In genomic region chrX:7617889-7618551, GRCm38 (mm10) we compare ENCODE assay signal across 13 mouse cellular contexts. TPM values are rescaled to one million over a fixed set of nuclear protein-coding genes. Genes with fewer than 3 reads are reported as not detected.
"Had no signal": no experiment of that assay in that cellular context is flagged by ENCODE, and none has a peak within 500 bp of the region (broad histone marks: within the 10 kb centered on the region; RNA-seq: fewer than 3 reads in every experiment).

No protein-coding gene starts in this region.

- DNase-seq: kidney, adult 11 months; kidney, adult 9 months; kidney, postnatal 4 days; lung, adult 2 months; lung, postnatal 36 days; right cerebral cortex, adult 18-20 months; right cerebral cortex, postnatal 25 days had no signal

- ATAC-seq: lung, postnatal 0 days; midbrain, embryonic 15.5 days had no signal

RNA-seq across cellular contexts. Expression of gene Cacna1f, which starts 11.1 kb away (rescaled TPM):
- polyA plus RNA-seq: limb, embryonic 10.5 days; midbrain, embryonic 10.5 days; stomach, embryonic 16.5 days had no signal

RNA-seq across cellular contexts. Expression of gene Ppp1r3f, which starts 43.9 kb away (rescaled TPM):
- total RNA-seq: monocyte, adult 5-6 weeks had no signal
